Mouse (Mus musculus) T-helper 2 cell (primary cell): ENCODE measurements around the gene Mesp1.

Source experiments
- in situ Hi-C: fragments of 300-600 bp; cut with MboI, MseI; formaldehyde crosslinking; loops from one replicate; pipeline ENCODE4 v1.15.1; 2025; ENCODE audit warnings: high pct_unique_total_duplicates

The Mesp1 gene

DNA sequence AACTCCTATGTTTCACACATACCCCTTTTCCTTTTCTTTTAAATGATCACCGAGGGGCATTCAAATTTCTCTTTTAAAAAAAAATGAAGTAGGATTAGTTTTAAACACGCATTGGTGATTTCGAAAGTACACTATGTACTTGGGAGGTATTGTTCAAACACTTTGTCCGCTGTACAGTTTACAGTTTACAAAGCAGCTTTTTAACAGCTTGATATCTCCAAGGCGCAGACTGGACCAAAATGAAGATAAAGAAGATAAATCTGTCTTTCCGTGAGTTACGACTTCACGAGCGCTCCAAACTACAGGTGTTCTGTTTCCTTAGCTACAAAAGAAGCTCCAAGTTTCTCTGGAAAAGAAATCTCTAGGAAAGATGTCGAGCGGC lies 51.3 kb downstream of the Mesp1 start:
- in situ Hi-C loops: no loop called here
